Mouse (Mus musculus) olfactory bulb, adult 2 months (tissue): Measurements from ENCODE around the gene Nt5dc3.

Source experiments
- CTCF ChIP-seq: fragments of 200-500 bp; IDR thresholded peaks from 2 replicates; pipeline ENCODE4 v1.5.1; 2012; ENCODE audit warnings: low read depth, mild to moderate bottlenecking, low read length, moderate library complexity; ENCODE audit not compliant: insufficient read depth
- POLR2A ChIP-seq: fragments of 200-500 bp; IDR thresholded peaks from 2 replicates; pipeline ENCODE4 v1.6.1; 2012; ENCODE audit warnings: mild to moderate bottlenecking, low read depth, low read length, moderate library complexity; ENCODE audit not compliant: insufficient read depth

DNA sequence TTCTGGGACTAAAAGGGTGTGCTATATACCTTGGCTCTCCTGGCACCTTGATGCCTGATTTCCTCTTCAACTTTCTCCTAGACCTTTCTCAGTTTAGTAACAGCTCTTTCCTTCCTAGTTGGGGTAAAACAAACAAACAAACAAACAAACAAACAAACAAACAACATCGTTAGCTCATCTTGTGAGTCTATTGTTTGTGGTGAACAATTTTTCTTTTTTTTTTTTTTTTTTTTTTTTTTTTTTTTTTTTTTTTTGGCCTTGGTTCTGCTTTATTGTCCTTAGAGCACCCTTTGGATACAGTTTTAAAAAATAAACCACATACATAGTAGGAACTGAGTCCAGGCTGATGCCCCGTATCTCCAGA, 47.3 kb upstream of the Nt5dc3 start:
- no peak for TF ChIP-seq CTCF
- no peak for TF ChIP-seq POLR2A
